Mouse (Mus musculus) G1E (cell line): ENCODE data around the gene Atp6v0a1.

ENCODE experiments used
- CTCF ChIP-seq: IDR thresholded peaks from 2 replicates; pipeline ENCODE4 v1.5.1; 2012; ENCODE audit warnings: low read depth, low read length, inconsistent platforms, mixed read lengths
- GATA1 ChIP-seq: IDR thresholded peaks from 2 replicates; pipeline ENCODE4 v1.6.1; 2012; ENCODE audit warnings: borderline replicate concordance, low read length, inconsistent platforms, mixed read lengths
- GATA2 ChIP-seq: IDR thresholded peaks from 2 replicates; pipeline ENCODE4 v1.6.1; 2012; ENCODE audit warnings: low read depth, low read length, inconsistent platforms, borderline replicate concordance

GRCm38 (mm10) chr11:101047502-101047901, 38.2 kb downstream of the Atp6v0a1 start:
- TF ChIP-seq CTCF (no peak), GATA2 (no peak), GATA1 (no peak)
